Mouse (Mus musculus) cerebellum, adult 2 months (tissue): ENCODE results near the gene Emp1.

Experiments
- CTCF ChIP-seq: fragments of 200-500 bp; IDR thresholded peaks from 2 replicates; pipeline ENCODE4 v1.5.1; 2011; ENCODE audit warnings: low read depth, mild to moderate bottlenecking, control low read depth, low read length, moderate library complexity, borderline replicate concordance; ENCODE audit not compliant: insufficient read depth
- POLR2A ChIP-seq: fragments of 200-500 bp; IDR thresholded peaks from 2 replicates; pipeline ENCODE4 v1.6.1; 2011; ENCODE audit warnings: low read length, control low read depth, borderline replicate concordance; ENCODE audit not compliant: insufficient read depth

DNA sequence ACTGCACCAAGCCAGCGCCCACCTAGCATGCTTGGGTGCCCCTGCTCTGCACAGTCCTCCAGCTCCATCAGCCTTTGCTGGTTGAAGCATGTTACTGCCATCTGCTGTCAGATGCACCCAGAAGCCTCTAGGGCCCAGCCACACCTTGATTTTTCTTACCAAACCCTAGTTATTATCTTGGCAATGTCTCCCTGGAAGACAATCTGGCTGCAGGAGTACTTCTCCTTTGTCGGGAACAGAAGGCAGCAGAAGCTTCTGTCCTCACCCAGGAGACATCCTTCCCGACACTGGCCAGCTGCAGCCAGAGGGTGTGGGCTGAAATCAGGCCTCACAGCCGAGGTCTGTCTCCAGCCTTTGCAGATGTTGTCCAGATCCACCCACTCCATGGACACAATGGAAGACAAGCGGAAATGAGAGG lies 7.2 kb downstream of the Emp1 start:
- TF ChIP-seq POLR2A, result no peak
- TF ChIP-seq CTCF, result 0 out of 2 replicates have a peak, but pooled peaks have one; percentile 11
